Mouse (Mus musculus) kidney, postnatal 25 days (tissue): Measurements from ENCODE around the gene Plekha1.

Source experiments
- DNase-seq, 2 experiments: peaks; one replicate each; pipeline ENCODE4 v3.0.0; 2021; ENCODE audit warnings: mixed read lengths in 2 of 2

Plekha1 gene

GRCm38 (mm10) chr7:130860721-130861142 lies 4.8 kb upstream of the Plekha1 start:
- DNase-seq = peak; percentile 26 to 68

- DNase-seq = peak; percentile 25 to 56
Observed at GRCm38 (mm10) chr7:130862501-130862900, 3.1 kb upstream of the Plekha1 start.

- DNase-seq = no peak
Observed at GRCm38 (mm10) chr7:130864711-130865110, 845 bp upstream of the Plekha1 start.

GRCm38 (mm10) chr7:130866640-130867039 lies 1.1 kb downstream of the Plekha1 start:
- DNase-seq = no peak

GRCm38 (mm10) chr7:130867256-130867655 lies 1.7 kb downstream of the Plekha1 start:
- DNase-seq = no peak

- peak in 1 of 2 experiments; percentile 40 for DNase-seq
Observed at GRCm38 (mm10) chr7:130884161-130884560, 18.6 kb downstream of the Plekha1 start.

GRCm38 (mm10) chr7:130886246-130886645 lies 20.7 kb downstream of the Plekha1 start:
- DNase-seq = no peak

GRCm38 (mm10) chr7:130887946-130888345 lies 22.4 kb downstream of the Plekha1 start:
- no peak for DNase-seq

GRCm38 (mm10) chr7:130890871-130891270 lies 25.3 kb downstream of the Plekha1 start:
- no peak for DNase-seq

GRCm38 (mm10) chr7:130892973-130893372 lies 27.4 kb downstream of the Plekha1 start:
- DNase-seq = no peak

GRCm38 (mm10) chr7:130894931-130895617 lies 29.5 kb downstream of the Plekha1 start:
- DNase-seq = peak; percentile 68 to 84

- no peak for DNase-seq
Observed at GRCm38 (mm10) chr7:130895618-130895945, 30.0 kb downstream of the Plekha1 start.

- no peak for DNase-seq
Observed at GRCm38 (mm10) chr7:130896064-130896463, 30.5 kb downstream of the Plekha1 start.

GRCm38 (mm10) chr7:130897201-130897600 lies 31.6 kb downstream of the Plekha1 start:
- no peak for DNase-seq

- peak in 1 of 2 experiments; percentile 30 for DNase-seq
Observed at GRCm38 (mm10) chr7:130898373-130898772, 32.8 kb downstream of the Plekha1 start.

GRCm38 (mm10) chr7:130900233-130900848 lies 34.8 kb downstream of the Plekha1 start:
- DNase-seq = no peak

GRCm38 (mm10) chr7:130902929-130903328 lies 37.4 kb downstream of the Plekha1 start:
- no peak for DNase-seq

GRCm38 (mm10) chr7:130903505-130904074 lies 38.0 kb downstream of the Plekha1 start:
- no peak for DNase-seq

- no peak for DNase-seq
Observed at GRCm38 (mm10) chr7:130904571-130905365, 39.2 kb downstream of the Plekha1 start.

GRCm38 (mm10) chr7:130910841-130911240 lies 45.3 kb downstream of the Plekha1 start:
- no peak for DNase-seq

GRCm38 (mm10) chr7:130914693-130915363 lies 49.3 kb downstream of the Plekha1 start:
- peak in 1 of 2 experiments; percentile 64 for DNase-seq

GRCm38 (mm10) chr7:130918260-130918659 lies 52.7 kb downstream of the Plekha1 start:
- no peak for DNase-seq
